Mouse (Mus musculus) liver, embryonic 14.5 days (tissue): Measurements from ENCODE around the gene Plekhh3. TPM values are rescaled to one million over a fixed set of nuclear protein-coding genes. Genes with fewer than 3 reads are reported as not detected.

Experiments used
- ATAC-seq: fragments of 200-750 bp; cut with Nextera tagmentation; 2 replicates; pipeline ENCODE4 v1.8.0; 2017; ENCODE audit warnings: moderate number of reproducible peaks, mild to moderate bottlenecking, moderate library complexity; ENCODE audit not compliant: insufficient read depth
- DNase-seq, 3 experiments: peaks; one replicate each; pipeline ENCODE4 v3.0.0-alpha.2; 2012 to 2013; ENCODE audit warnings: low read depth in 3 of 3, low spot score in 3 of 3
- H3K27ac ChIP-seq: fragments of 300-500 bp; sonication (generic); 2 replicates; pipeline ENCODE4 v1.5.1; 2014; ENCODE audit warnings: moderate library complexity, mild to moderate bottlenecking, control low read depth, inconsistent platforms
- H3K27me3 ChIP-seq: fragments of 300-500 bp; sonication (generic); 2 replicates; pipeline ENCODE4 v1.6.1; 2014; ENCODE audit warnings: mild to moderate bottlenecking, low read length, moderate library complexity; ENCODE audit not compliant: control insufficient read depth, insufficient read depth
- H3K36me3 ChIP-seq: fragments of 300-500 bp; sonication (generic); replicated peaks from 2 replicates; pipeline ENCODE4 v1.6.1; 2014; ENCODE audit warnings: low read depth; ENCODE audit not compliant: control insufficient read depth, insufficient read depth
- H3K4me1 ChIP-seq, 2 experiments: fragments of 200-500 bp in 1 of 2; fragments of 300-500 bp in 1 of 2; sonication (generic) in 1 of 2; replicated peaks; 2 replicates each; pipeline ENCODE4 v1.6.1; 2012 to 2014; ENCODE audit warnings: antibody characterized with exemption in 1 of 2, inconsistent platforms in 1 of 2, low read length in 1 of 2; ENCODE audit not compliant: control insufficient read depth in 2 of 2, insufficient read depth in 2 of 2
- H3K4me2 ChIP-seq: fragments of 300-500 bp; sonication (generic); 2 replicates; pipeline ENCODE4 v1.6.1; 2014; ENCODE audit warnings: low read depth, mild to moderate bottlenecking, control low read depth, moderate library complexity
- H3K4me3 ChIP-seq, 2 experiments: fragments of 200-500 bp in 1 of 2; fragments of 300-500 bp in 1 of 2; sonication (generic) in 1 of 2; 2 replicates each; pipeline ENCODE4 v1.5.1; 2012 to 2014; ENCODE audit warnings: low read depth in 2 of 2, low read length in 2 of 2, mild to moderate bottlenecking in 2 of 2, control low read depth in 1 of 2, inconsistent platforms in 1 of 2, moderate library complexity in 1 of 2; ENCODE audit not compliant: insufficient read depth in 1 of 2
- H3K9ac ChIP-seq: fragments of 300-500 bp; sonication (generic); replicated peaks from 2 replicates; pipeline ENCODE4 v1.6.1; 2014; ENCODE audit warnings: mild to moderate bottlenecking, control low read depth, moderate library complexity
- H3K9me3 ChIP-seq: fragments of 300-500 bp; sonication (generic); 2 replicates; pipeline ENCODE4 v1.6.1; 2016; ENCODE audit warnings: low read length, mixed read lengths; ENCODE audit not compliant: control insufficient read depth
- CTCF ChIP-seq: IDR thresholded peaks from 2 replicates; pipeline ENCODE4 v1.5.1; 2016; ENCODE audit warnings: antibody characterized with exemption, low read depth, control low read depth
- EP300 ChIP-seq: IDR thresholded peaks from 2 replicates; pipeline ENCODE4 v1.6.1; 2016; ENCODE audit warnings: antibody characterized with exemption, low read depth
- WGBS: fragments of 180-500 bp; shearing (Covaris S2); extraction: QIAGEN DNeasy Blood & Tissue Kit; methylation state at CpG from one replicate; pipeline ENCODE4 v1.1.7; 2014; ENCODE audit not compliant: insufficient replicate concordance; 5-methylcytosine and 5-hydroxymethylcytosine counted together
- polyA plus RNA-seq, 2 experiments: library from polyadenylated mRNA; depleted of rRNA in 1 of 2; stranded (reverse) in 1 of 2; unstranded in 1 of 2; fragments of >200 nt; fragmentation: Nextera tagmentation in 1 of 2; extraction: Ambion mirVana in 1 of 2; gene quantifications; 2 replicates each; pipeline versions ENCODE4 v1.2.1 to v1.2.3; 2012 to 2014

Gene Plekhh3
- polyA plus RNA-seq, 2 experiments = 1.0 to 1.1 TPM

DNA sequence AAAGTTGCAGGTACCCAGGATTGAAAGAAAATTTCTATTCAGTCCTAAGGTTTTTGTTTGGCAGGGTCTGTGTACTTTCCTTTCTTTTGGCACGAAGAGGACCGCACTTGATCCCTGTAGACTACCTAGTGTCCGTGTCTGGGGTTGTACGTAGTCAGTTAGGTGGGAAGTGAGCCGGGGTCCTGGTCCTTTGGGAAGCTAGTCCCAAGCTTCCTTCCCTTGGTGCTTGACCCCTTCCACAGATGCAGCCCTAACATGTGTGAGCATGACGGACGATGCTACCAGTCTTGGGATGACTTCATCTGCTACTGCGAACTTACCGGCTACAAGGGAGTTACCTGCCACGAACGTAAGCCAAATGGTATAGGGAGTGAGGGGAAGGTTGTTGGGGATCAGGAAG lies 10.8 kb upstream of the Plekhh3 start:
- Histone ChIP-seq H3K27me3 (peaks cover 20% of the 10 kb centered on the region), H3K27ac (no peak overlapping the region), H3K36me3 (no peaks in the 10 kb centered on the region), H3K9ac (no peak overlapping the region), H3K9me3 (no peaks in the 10 kb centered on the region), H3K4me2 (no peak overlapping the region), H3K4me3 (no peak overlapping the region), H3K4me1 (no peaks in the 10 kb centered on the region)
- no peak for TF ChIP-seq EP300
- no peak for TF ChIP-seq CTCF
- DNase-seq = no peak
- WGBS = 83% methylated on average over 11 of the region's 11 CpGs
- no peak for ATAC-seq

DNA sequence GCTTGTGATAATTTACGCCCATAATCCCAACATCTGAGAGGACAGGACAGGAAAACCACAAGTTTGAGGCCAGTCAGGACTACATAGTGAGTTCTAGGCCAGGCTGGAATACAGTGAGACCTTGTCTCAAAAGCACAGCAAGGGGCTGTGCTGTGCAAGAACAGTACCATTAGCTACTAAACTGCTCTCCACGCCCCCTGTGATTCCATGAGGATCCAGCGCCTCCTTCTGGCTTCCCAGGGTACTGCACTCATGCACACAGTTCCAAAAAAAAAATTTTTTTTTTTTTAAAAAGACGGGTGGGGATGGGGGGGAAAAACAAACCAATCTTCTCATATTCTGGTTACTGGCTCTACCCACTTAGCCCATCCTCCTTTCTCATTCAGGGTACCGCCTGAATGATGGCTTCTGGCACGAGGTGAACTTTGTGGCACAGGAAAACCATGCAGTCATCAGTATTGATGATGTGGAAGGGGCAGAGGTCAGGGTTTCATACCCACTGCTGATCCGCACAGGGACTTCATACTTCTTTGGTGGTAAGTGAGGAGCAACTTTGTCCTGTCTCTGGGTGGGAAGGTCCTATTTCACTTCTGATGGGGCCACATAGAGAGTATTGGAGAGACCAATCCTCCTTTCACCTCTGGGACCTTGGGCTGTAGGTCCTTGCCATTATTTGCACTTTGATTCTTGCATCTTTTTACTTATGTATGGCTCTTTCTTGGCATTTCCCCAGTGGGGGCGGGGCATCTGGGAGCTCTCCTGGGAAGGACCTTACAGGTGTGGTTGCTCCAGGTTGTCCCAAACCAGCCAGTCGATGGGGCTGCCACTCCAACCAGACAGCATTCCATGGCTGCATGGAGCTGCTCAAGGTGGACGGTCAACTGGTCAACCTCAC lies 9.9 kb upstream of the Plekhh3 start:
- 31% methylated on average over 10 of the region's 10 CpGs for WGBS
- DNase-seq (no peak), ATAC-seq (no peak)
- no peak overlapping the region for H3K4me3 ChIP-seq
- H3K9me3 ChIP-seq = no peaks in the 10 kb centered on the region
- peaks cover 28% of the 10 kb centered on the region for H3K27me3 ChIP-seq
- no peak overlapping the region for H3K9ac ChIP-seq
- H3K4me2 ChIP-seq = no peak overlapping the region
- no peaks in the 10 kb centered on the region for H3K36me3 ChIP-seq
- peak; percentile 87 for TF ChIP-seq CTCF
- TF ChIP-seq EP300 = no peak
- no peaks in the 10 kb centered on the region for H3K4me1 ChIP-seq
- no peak overlapping the region for H3K27ac ChIP-seq

DNA sequence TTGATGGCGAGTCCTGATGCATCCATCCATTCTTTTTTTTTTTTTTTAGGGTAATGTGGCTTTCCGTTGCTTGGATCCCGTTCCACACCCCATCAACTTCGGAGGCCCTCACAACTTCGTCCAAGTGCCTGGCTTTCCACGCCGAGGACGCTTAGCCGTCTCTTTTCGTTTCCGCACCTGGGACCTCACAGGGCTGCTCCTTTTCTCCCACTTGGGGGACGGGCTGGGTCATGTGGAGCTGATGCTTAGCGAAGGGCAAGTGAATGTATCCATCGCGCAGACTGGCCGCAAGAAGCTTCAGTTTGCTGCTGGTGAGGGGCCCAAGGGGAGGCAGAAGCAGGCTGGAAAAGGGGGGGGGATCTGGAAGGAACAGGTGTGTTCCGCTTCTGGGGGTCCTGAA lies 9.1 kb upstream of the Plekhh3 start:
- H3K36me3 ChIP-seq = no peaks in the 10 kb centered on the region
- no peak overlapping the region for H3K4me2 ChIP-seq
- H3K9ac ChIP-seq = no peak overlapping the region
- TF ChIP-seq EP300 (no peak), CTCF (no peak)
- H3K9me3 ChIP-seq = no peaks in the 10 kb centered on the region
- DNase-seq (no peak), ATAC-seq (no peak)
- no peak overlapping the region for H3K4me3 ChIP-seq
- H3K4me1 ChIP-seq = no peaks in the 10 kb centered on the region
- WGBS = 66% methylated on average over 17 of the region's 17 CpGs
- H3K27ac ChIP-seq = no peak overlapping the region
- H3K27me3 ChIP-seq = peaks cover 36% of the 10 kb centered on the region

DNA sequence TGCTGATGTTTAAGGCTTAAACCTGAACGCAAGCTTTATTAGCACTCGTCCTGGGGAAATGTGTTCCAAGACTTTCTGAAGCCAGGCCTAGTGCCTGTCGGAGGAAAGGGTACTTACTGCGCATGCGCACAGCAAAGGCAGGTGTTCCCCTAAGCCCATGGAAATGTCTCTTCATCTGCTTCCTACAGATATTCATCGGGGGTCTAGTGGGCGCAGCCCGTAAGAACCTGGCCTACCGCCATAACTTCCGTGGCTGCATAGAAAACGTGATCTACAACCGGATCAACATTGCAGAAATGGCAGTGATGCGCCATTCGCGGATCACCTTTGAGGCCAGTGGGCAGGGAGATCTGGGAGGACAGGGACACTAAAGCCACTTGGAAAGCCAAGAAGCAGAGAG lies 8.2 kb upstream of the Plekhh3 start:
- Histone ChIP-seq H3K36me3 (no peaks in the 10 kb centered on the region), H3K27me3 (peaks cover 45% of the 10 kb centered on the region), H3K9ac (no peak overlapping the region), H3K4me3 (no peak overlapping the region), H3K9me3 (no peaks in the 10 kb centered on the region), H3K4me2 (no peak overlapping the region), H3K4me1 (peaks cover 0 to under 1% of the 10 kb centered on the region in 2 experiments; a peak in 2 of 4 replicates), H3K27ac (no peak overlapping the region)
- 70% methylated on average over 15 of the region's 15 CpGs for WGBS
- ATAC-seq = no peak
- TF ChIP-seq EP300 = no peak
- TF ChIP-seq CTCF = no peak
- no peak for DNase-seq
